Mouse (Mus musculus) c-Kit-negative CD71-positive TER-119-positive erythroid progenitor cells, embryonic 14.5 days (primary cell): ENCODE results near the gene Stx19.

Experiments used
- DNase-seq: peaks from one replicate; pipeline ENCODE4 v3.0.0-alpha.2; 2013; ENCODE audit warnings: low read depth, low spot score

Gene Stx19

DNA sequence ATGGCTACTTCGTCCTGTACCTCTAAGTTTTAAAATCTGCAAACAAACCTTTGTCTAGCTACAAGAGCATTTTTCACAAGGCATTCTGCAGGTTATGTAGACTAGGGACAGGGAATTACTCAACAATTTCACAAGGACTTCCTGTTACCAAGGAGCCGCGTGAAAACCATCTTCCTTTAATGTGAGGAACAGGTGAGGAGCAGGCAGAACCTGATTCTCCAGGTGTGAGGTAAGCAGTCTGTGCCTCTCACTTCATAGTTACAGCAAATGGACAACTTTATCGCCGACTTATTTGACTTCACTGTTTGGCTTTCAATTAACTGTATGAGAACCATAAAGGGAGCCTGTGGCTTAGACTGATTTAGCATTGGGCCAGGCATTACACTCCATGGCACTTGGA is at the start of gene Stx19:
Stx19 (plus strand) TSS at position 186 of the 400 bp plus-strand sequence.
- DNase-seq, result no peak

DNA sequence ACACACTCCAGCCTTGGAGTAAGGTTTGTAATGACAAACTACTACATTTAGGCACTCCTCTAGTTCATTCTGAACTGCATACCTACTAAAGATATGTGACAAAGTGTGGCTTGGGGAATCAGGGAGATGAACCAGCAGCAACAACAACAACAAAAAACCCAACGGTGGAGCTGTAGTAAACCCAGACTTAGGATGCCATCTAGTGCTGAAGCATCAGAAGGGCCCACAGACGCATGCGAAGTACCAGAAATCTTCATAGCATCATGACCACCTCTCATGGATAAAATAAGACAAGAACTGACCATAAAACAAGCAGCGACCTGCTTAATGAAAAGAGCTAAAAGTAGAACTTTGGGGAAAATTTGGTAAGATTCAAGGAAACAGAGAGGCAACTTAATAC is 41.0 kb upstream of the Stx19 start:
- DNase-seq, result no peak

- DNase-seq, result no peak
Measured at GRCm38 (mm10) chr16:62776034-62776433, 38.4 kb upstream of the Stx19 start.

- DNase-seq, result no peak
Measured at GRCm38 (mm10) chr16:62778282-62778681, 36.2 kb upstream of the Stx19 start.

GRCm38 (mm10) chr16:62782229-62782628 is 32.2 kb upstream of the Stx19 start:
- DNase-seq, result no peak

DNA sequence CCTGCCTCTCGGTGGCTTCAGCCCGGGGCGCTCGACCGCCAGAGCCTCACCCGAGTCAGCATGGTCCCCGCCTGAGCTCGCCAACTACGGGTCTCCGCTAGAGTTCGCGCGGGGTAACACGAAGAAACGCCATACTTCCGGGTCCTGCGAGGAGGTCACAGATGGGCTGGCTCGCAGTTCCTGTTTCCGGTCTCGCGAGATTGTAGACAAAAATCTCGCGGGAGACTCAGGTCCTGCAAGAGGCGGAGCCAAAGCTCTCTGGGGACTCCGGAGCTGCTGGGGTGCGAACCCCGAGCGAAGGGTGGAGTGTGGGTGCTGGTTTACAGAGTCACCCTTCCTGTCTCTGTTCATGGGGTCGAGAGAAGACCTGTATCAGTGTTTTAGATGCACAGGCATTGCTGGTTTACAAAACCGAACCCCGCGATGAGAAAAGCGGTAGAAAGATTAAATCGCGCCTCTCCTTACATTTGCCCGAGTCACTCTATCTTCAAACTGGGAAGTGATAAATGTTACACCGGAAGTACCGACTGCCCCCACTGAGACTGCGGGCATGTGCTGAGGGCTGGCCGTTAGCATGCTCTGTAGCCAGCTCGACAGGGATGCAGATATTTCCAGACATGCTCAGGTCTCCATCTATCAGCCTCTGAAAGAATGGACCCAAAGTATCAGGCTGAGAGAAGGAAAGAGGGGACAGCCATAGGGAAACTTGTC is 27.7 kb upstream of the Stx19 start, which contains the start of gene Nsun3:
Nsun3 (minus strand) TSS at position 198 of the 711 bp plus-strand sequence.
- peak; percentile 89 for DNase-seq

DNA sequence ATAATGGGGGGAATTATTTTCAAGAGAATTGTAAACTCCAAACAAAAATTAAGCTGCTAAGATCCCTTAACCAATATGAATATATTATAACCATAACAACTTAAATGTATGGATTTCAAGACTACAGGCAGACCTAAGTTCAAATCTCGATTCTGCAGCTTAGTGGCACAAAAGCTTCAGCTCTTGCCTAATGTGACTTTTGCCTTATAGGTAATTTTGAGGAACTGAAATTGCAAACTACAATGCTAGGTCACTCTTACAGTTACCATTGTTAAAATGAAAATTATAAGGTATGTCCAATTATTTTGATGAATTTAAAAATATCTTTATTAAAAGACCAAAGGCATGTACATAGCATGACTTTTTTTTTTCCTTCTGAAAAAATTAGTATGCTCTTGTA is 17.9 kb upstream of the Stx19 start:
- DNase-seq, result no peak

DNA sequence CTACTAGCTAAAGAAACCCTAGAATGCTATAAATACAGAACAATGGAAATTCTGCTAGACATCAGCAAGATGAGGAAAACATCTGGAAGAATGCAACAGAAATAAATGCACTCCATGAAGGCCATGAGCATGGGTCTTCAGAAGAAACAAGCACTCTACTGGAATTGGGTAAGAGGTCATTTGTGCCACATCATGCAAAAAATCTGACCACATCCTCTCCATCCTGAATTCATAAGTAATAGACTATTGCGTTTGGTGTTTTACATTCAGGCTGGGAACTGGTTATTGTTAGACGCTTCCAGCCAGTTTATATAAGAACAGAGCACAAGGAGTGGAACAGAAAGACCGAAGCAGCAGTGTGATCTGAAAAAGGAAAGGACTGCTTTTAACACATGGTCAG is 15.7 kb upstream of the Stx19 start:
- DNase-seq, result no peak

GRCm38 (mm10) chr16:62799426-62799825 is 15.1 kb upstream of the Stx19 start:
- no peak for DNase-seq

- no peak for DNase-seq
Measured at GRCm38 (mm10) chr16:62799839-62800238, 14.6 kb upstream of the Stx19 start.

GRCm38 (mm10) chr16:62804621-62805020 is 9.9 kb upstream of the Stx19 start:
- no peak for DNase-seq

DNA sequence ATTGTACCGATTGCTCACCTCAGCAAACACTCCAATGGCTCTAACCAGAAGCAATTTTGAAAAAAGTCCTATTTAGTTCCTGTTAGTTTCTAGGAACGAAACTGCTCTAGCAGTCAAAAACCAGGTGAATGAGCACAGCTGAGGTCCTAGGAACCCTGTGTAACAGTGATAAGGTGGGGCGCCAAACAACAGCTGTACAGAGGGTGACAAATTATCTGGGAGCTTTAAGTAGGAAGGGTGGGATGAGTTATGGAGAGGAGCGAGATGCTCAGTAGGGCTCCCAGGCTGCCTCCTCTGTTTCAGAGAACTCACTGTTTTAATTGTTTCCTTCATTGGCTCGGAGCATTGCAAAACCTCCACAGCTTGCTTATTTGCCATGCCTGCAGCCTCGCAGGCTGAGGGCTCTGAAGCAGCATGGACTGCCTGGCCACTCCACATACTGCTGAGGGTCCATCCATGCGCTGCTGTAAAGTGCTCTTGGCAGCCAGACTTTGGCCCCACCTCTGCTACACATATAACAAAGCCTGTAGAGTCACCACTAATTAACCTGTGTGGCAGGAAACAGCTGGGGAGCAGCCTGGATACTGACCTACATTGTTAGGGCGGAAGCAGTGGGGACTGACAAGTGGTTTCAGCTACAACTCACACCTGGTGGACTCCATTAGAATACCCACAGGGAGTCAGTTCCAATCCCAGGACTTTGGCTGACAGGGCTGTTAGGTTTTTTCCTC is 7.1 kb upstream of the Stx19 start:
- no peak for DNase-seq

DNA sequence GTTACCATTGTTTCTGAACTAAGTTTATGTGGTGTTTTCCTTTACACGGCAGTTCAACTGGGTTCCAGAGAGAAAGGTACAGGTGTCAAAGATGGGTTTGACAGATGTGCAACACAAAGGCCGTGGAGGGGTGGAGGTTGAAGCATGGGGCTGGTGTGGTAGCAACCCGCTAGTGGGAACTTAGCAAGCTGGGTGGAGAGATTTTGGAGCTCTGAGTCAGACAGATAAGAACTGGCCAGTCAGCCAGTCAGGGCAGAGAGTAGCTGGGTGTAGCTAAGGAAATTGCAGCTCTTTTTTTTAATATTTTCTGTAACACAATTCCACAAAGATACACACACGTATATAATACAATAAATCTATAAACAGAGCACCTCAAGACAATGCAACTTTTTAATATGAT is 3.6 kb upstream of the Stx19 start:
- DNase-seq, result no peak

DNA sequence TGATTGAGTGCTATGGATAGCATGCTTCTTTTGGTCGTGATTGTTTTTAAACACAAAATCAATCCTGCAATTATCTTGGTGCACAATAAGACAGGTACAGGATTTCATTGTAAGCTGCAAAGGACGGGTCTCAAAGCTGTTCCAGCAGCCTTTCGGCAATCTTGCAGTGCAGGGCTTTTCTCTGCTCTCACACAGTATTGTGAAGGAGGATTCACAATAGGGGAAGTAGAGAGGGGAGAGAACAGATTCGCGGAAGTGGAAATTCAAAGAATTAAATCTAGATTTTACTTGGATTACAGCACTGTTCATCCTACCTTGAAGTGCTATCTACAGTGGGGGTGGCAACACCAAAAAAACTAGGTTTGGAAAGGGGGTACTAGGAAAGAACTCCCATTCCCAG is 686 bp upstream of the Stx19 start:
- no peak for DNase-seq

GRCm38 (mm10) chr16:62822472-62822871 is 8.0 kb downstream of the Stx19 start:
- DNase-seq, result no peak

DNA sequence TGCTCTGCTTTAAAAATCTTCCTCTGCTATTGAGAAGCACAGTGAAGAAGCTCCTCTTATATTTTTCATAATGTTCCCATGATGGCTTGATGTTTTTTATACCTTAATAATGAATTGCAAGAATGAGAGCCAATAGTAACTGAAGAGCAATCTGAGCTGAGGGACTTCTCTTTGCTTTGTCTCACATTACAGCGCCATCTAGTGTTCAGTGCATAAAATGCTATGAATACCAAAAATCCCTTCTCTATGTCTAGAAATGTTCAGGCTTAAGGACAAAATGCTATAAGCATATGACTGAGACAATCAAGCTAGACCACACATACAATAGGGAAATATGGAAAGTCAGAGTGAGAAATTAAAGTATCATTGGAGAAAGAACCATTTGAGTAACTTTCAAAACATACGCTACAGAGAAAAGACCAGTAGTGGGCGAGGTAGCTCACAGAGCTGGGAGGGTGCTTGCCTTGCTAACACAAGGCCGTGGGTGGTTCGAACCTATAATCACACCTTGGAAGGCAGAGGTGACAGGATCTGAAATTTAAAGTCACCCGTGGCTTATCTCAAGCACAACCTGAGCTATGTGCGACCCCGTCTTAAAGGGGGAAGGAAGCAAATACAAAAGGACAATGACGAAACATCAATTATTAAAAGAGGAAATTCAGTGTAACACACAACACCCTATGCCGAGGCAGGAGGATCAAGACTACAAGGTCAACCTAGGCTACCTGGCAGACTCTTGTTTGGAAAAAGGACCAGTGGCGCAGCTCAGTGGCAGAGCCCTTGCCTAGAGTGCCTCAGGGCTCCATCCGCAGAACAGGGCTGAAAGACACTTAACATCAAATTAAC is 11.9 kb downstream of the Stx19 start:
- peak; percentile 27 for DNase-seq

DNA sequence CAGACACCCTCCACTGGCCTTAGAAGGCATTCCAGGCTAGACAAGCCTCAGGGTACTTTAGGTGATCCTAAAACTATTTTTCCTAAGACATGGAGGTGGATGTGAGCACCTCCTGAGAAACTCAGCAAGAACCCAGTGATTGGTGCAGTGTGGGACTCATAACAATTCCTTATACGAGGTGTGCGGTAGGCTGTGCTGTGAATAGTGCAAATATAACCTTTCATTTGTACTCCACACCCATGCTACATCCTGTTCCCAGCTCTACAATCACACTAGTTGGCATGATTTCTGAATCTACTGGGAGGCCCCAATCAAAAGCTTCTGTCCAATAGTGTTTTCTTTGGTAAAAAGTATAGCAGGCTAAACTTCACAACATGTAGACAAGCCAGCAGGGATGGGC is 17.6 kb downstream of the Stx19 start:
- no peak for DNase-seq

- peak; percentile 22 for DNase-seq
Measured at GRCm38 (mm10) chr16:62832481-62832880, 18.0 kb downstream of the Stx19 start.

GRCm38 (mm10) chr16:62834016-62834735 is 19.7 kb downstream of the Stx19 start:
- peak; percentile 27 for DNase-seq

- no peak for DNase-seq
Measured at GRCm38 (mm10) chr16:62845341-62845740, 30.9 kb downstream of the Stx19 start.

DNA sequence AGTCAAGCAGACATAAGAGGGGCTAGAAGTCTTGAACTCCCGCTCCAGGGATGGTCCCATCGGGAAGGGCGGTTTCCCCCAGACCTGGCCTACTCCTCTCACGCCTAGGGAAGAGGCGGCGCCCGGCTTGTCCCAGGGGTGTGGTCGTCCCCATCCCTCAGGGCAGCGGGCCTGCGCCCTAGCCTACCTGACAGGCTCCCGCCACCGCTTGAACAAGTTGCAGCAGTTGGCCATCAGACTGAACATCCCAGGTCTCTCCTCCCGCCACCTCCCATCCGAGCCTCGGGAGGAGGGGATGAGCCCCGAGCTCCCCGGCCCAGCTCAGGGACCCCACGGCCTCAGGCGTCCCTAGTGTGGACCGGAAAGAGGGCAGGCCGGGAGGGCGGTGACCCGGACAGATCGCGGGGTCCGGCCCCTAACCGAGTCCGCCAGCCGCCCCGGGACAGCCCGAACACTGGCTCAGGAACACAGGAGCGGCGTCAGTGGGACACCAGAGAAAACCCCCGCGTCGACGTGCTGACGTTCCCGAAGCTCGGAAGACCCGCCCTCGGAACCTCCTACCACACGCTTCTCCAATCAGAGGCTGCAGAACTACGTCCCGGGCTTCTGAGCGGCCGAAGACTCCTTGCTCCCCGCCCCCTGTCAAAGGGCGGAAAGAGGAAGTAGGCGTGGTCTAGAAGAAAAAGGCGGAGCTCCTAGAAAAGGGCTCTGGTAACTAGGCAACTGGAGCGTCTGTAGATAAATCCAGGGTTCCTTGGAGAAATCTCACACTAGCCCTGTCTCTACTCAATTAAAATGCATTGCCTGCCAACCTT is 32.2 kb downstream of the Stx19 start, which contains the start of gene Arl13b:
Arl13b (minus strand) TSS at position 543 of the 815 bp plus-strand sequence.
- DNase-seq, result peak; percentile 90
